Mouse (Mus musculus): ENCODE results near the gene Hist2h2aa2.
"Not testable (repeated sequence)": the region's sequence is repeated elsewhere in the genome, so short reads cannot be mapped to it uniquely, and the experiment has no call there.

Gene Hist2h2aa2

GRCm38 (mm10) chr3:96198601-96199251, 41.4 kb downstream of the Hist2h2aa2 start:
- DNase-seq (ENCODE audit: low read depth, low spot score) = not testable (repeated sequence)

GRCm38 (mm10) chr3:96198181-96198580, 41.9 kb downstream of the Hist2h2aa2 start:
- peak; percentile 90 for DNase-seq (ENCODE audit: low read depth, low spot score)

- peak; percentile 91 for DNase-seq (ENCODE audit: low read depth, low spot score)
Measured at GRCm38 (mm10) chr3:96197129-96197749, 42.8 kb downstream of the Hist2h2aa2 start.

- no peak for DNase-seq (ENCODE audit: low read depth, low spot score)
Measured at GRCm38 (mm10) chr3:96196437-96197128, 43.5 kb downstream of the Hist2h2aa2 start.

GRCm38 (mm10) chr3:96195616-96196313, 44.3 kb downstream of the Hist2h2aa2 start:
- no peak for DNase-seq (ENCODE audit: low read depth, low spot score)

- peak; percentile 45 for DNase-seq (ENCODE audit: low read depth, low spot score)
Measured at GRCm38 (mm10) chr3:96194966-96195365, 45.1 kb downstream of the Hist2h2aa2 start.

- DNase-seq (ENCODE audit: low read depth, low spot score) = no peak
Measured at GRCm38 (mm10) chr3:96192977-96193376, 47.1 kb downstream of the Hist2h2aa2 start.
